Mouse (Mus musculus): ENCODE data around the gene Ears2. TPM values are rescaled to one million over a fixed set of nuclear protein-coding genes. Genes with fewer than 3 reads are reported as not detected.
A peak's percentile ranks its signal among the peaks of the same experiment; 100 is the strongest.

Gene Ears2
- polyA plus RNA-seq, 1 experiment from 2014 or later, result 39.3 TPM

GRCm38 (mm10) chr7:122065656-122066055 lies 1.4 kb downstream of the Ears2 start:
- peak overlapping the region; percentile 87 for H3K4me2 ChIP-seq (ENCODE audit: low read length)
- H3K36me3 ChIP-seq (ENCODE audit: control insufficient read depth, insufficient read depth, low read length), result peaks cover 45% of the 10 kb centered on the region
- peak overlapping the region in 1 of 2 experiments; percentile 99; a peak in 1 of 4 replicates for H3K4me3 ChIP-seq (ENCODE audit: control insufficient read depth in 1 of 2, insufficient read depth in 1 of 2, low read depth in 1 of 2, low read length in 2 of 2)
- no peak for ATAC-seq (ENCODE audit: insufficient number of reproducible peaks, insufficient read depth, low FRiP score, low read depth)
- no peaks in the 10 kb centered on the region for H3K9me3 ChIP-seq (ENCODE audit: control insufficient read depth, low read length)
- H3K9ac ChIP-seq (ENCODE audit: low read length), result peak overlapping the region; percentile 98
- H3K4me1 ChIP-seq (ENCODE audit: control insufficient read depth in 2 of 2, insufficient read depth in 2 of 2, low read length in 2 of 2), result peaks cover 0 to 32% of the 10 kb centered on the region in 2 experiments; a peak in 2 of 4 replicates
- peak overlapping the region in 1 of 2 experiments; percentile 96; a peak in 2 of 4 replicates for H3K27ac ChIP-seq (replicated peaks in 1 of 2; ENCODE audit: control insufficient read depth in 1 of 2, insufficient read depth in 1 of 2, low read depth in 2 of 2, low read length in 2 of 2)
- whole genome bisulfite sequencing, result 22% methylated on average over 1 of the region's 1 CpGs
- no peaks in the 10 kb centered on the region for H3K27me3 ChIP-seq (ENCODE audit: control insufficient read depth, insufficient read depth, low read length)

GRCm38 (mm10) chr7:122056633-122057032 lies 10.4 kb downstream of the Ears2 start:
- Histone ChIP-seq H3K36me3 (ENCODE audit: control insufficient read depth, insufficient read depth, low read length) (peaks cover 63% of the 10 kb centered on the region), H3K9ac (ENCODE audit: low read length) (no peak overlapping the region), H3K4me3 (ENCODE audit: control insufficient read depth in 1 of 2, insufficient read depth in 1 of 2, low read depth in 1 of 2, low read length in 2 of 2) (no peak overlapping the region), H3K4me2 (ENCODE audit: low read length) (no peak overlapping the region), H3K9me3 (ENCODE audit: control insufficient read depth, low read length) (no peaks in the 10 kb centered on the region), H3K27ac (replicated peaks in 1 of 2; ENCODE audit: control insufficient read depth in 1 of 2, insufficient read depth in 1 of 2, low read depth in 2 of 2, low read length in 2 of 2) (no peak overlapping the region), H3K4me1 (ENCODE audit: control insufficient read depth in 2 of 2, insufficient read depth in 2 of 2, low read length in 2 of 2) (no peaks in the 10 kb centered on the region), H3K27me3 (ENCODE audit: control insufficient read depth, insufficient read depth, low read length) (no peaks in the 10 kb centered on the region)
- ATAC-seq (ENCODE audit: insufficient number of reproducible peaks, insufficient read depth, low FRiP score, low read depth), result no peak
- 84% methylated on average over 5 of the region's 5 CpGs for WGBS

DNA sequence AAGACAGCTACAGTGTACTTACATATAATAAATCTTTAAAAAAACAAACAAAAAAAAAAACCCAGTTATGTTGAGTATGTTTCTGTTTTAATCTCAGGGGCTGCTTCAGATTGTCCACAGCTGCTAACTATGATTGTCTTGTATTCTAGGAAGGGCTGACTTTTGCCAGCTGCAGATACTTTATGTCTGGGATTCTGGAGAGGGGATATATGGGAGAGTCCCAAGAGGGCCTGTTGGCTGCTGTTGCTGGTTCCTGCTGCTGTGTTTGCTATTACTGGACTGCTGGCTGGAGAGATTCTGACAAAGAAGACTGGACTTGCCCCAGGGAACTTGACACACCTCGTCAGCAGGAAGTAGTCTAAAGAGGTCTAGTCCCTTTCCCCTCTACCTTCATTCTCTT lies 16.2 kb downstream of the Ears2 start:
- Histone ChIP-seq H3K27me3 (ENCODE audit: control insufficient read depth, insufficient read depth, low read length) (no peaks in the 10 kb centered on the region), H3K4me3 (ENCODE audit: control insufficient read depth in 1 of 2, insufficient read depth in 1 of 2, low read depth in 1 of 2, low read length in 2 of 2) (no peak overlapping the region), H3K4me1 (ENCODE audit: control insufficient read depth in 2 of 2, insufficient read depth in 2 of 2, low read length in 2 of 2) (peaks cover 21 to 35% of the 10 kb centered on the region in 2 experiments), H3K4me2 (ENCODE audit: low read length) (no peak overlapping the region), H3K9me3 (ENCODE audit: control insufficient read depth, low read length) (no peaks in the 10 kb centered on the region), H3K27ac (replicated peaks in 1 of 2; ENCODE audit: control insufficient read depth in 1 of 2, insufficient read depth in 1 of 2, low read depth in 2 of 2, low read length in 2 of 2) (no peak overlapping the region), H3K9ac (ENCODE audit: low read length) (no peak overlapping the region), H3K36me3 (ENCODE audit: control insufficient read depth, insufficient read depth, low read length) (peaks cover 53% of the 10 kb centered on the region)
- ATAC-seq (ENCODE audit: insufficient number of reproducible peaks, insufficient read depth, low FRiP score, low read depth), result no peak
- 89% methylated on average over 1 of the region's 1 CpGs for WGBS

DNA sequence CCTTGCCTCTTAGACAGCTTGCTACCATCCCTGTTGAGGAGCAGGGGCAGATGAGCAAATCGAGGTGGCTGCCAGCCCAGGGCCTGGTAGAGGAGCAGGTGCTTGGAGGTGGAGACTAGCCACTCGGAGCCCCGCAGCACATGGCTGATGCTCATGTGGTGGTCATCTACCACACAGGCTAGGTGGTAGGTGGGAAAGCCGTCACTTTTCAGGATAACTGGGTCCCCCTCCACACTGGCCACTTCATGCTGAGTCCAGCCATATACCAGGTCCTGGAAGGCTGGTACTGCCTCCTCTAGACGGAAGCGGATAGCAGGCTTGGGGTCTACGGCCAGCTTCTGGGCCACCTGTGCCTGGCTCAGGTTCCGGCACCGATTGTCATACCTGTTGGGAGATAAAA lies 18.9 kb downstream of the Ears2 start:
- WGBS, result 82% methylated on average over 9 of the region's 9 CpGs
- no peak overlapping the region for H3K4me2 ChIP-seq (ENCODE audit: low read length)
- peak overlapping the region; percentile 99 for H3K27ac ChIP-seq (replicated peaks in 1 of 2; ENCODE audit: control insufficient read depth in 1 of 2, insufficient read depth in 1 of 2, low read depth in 2 of 2, low read length in 2 of 2)
- H3K9me3 ChIP-seq (ENCODE audit: control insufficient read depth, low read length), result no peaks in the 10 kb centered on the region
- no peak overlapping the region for H3K4me3 ChIP-seq (ENCODE audit: control insufficient read depth in 1 of 2, insufficient read depth in 1 of 2, low read depth in 1 of 2, low read length in 2 of 2)
- peak overlapping the region; percentile 12; the same call in 1 of the 2 replicates for H3K9ac ChIP-seq (ENCODE audit: low read length)
- peaks cover 31 to 56% of the 10 kb centered on the region in 2 experiments for H3K4me1 ChIP-seq (ENCODE audit: control insufficient read depth in 2 of 2, insufficient read depth in 2 of 2, low read length in 2 of 2)
- H3K36me3 ChIP-seq (ENCODE audit: control insufficient read depth, insufficient read depth, low read length), result peaks cover 43% of the 10 kb centered on the region
- no peak for ATAC-seq (ENCODE audit: insufficient number of reproducible peaks, insufficient read depth, low FRiP score, low read depth)
- H3K27me3 ChIP-seq (ENCODE audit: control insufficient read depth, insufficient read depth, low read length), result no peaks in the 10 kb centered on the region

- Histone ChIP-seq H3K4me3 (ENCODE audit: control insufficient read depth in 1 of 2, insufficient read depth in 1 of 2, low read depth in 1 of 2, low read length in 2 of 2) (peak overlapping the region; percentile 30 to 41), H3K9ac (ENCODE audit: low read length) (peak overlapping the region; percentile 74), H3K4me2 (ENCODE audit: low read length) (peak overlapping the region; percentile 65), H3K9me3 (ENCODE audit: control insufficient read depth, low read length) (no peaks in the 10 kb centered on the region), H3K4me1 (ENCODE audit: control insufficient read depth in 2 of 2, insufficient read depth in 2 of 2, low read length in 2 of 2) (peaks cover 36 to 62% of the 10 kb centered on the region in 2 experiments), H3K27me3 (ENCODE audit: control insufficient read depth, insufficient read depth, low read length) (no peaks in the 10 kb centered on the region), H3K27ac (replicated peaks in 1 of 2; ENCODE audit: control insufficient read depth in 1 of 2, insufficient read depth in 1 of 2, low read depth in 2 of 2, low read length in 2 of 2) (peak overlapping the region; percentile 99), H3K36me3 (ENCODE audit: control insufficient read depth, insufficient read depth, low read length) (peaks cover 55% of the 10 kb centered on the region)
- peak; percentile 47 for ATAC-seq (ENCODE audit: insufficient number of reproducible peaks, insufficient read depth, low FRiP score, low read depth)
- 6% methylated on average over 2 of the region's 2 CpGs for WGBS
These were observed 20.2 kb downstream of the Ears2 start for GRCm38 (mm10) chr7:122046813-122047212.

- Histone ChIP-seq H3K4me3 (ENCODE audit: control insufficient read depth in 1 of 2, insufficient read depth in 1 of 2, low read depth in 1 of 2, low read length in 2 of 2) (peak overlapping the region; percentile 29 to 41), H3K27me3 (ENCODE audit: control insufficient read depth, insufficient read depth, low read length) (no peaks in the 10 kb centered on the region), H3K27ac (replicated peaks in 1 of 2; ENCODE audit: control insufficient read depth in 1 of 2, insufficient read depth in 1 of 2, low read depth in 2 of 2, low read length in 2 of 2) (peak overlapping the region; percentile 99), H3K9ac (ENCODE audit: low read length) (peak overlapping the region; percentile 74), H3K36me3 (ENCODE audit: control insufficient read depth, insufficient read depth, low read length) (peaks cover 57% of the 10 kb centered on the region), H3K4me1 (ENCODE audit: control insufficient read depth in 2 of 2, insufficient read depth in 2 of 2, low read length in 2 of 2) (peaks cover 36 to 62% of the 10 kb centered on the region in 2 experiments), H3K4me2 (ENCODE audit: low read length) (peak overlapping the region; percentile 65), H3K9me3 (ENCODE audit: control insufficient read depth, low read length) (no peaks in the 10 kb centered on the region)
- no peak for ATAC-seq (ENCODE audit: insufficient number of reproducible peaks, insufficient read depth, low FRiP score, low read depth)
- 19% methylated on average over 1 of the region's 1 CpGs for WGBS
These were observed 21.4 kb downstream of the Ears2 start for GRCm38 (mm10) chr7:122045711-122046110.

DNA sequence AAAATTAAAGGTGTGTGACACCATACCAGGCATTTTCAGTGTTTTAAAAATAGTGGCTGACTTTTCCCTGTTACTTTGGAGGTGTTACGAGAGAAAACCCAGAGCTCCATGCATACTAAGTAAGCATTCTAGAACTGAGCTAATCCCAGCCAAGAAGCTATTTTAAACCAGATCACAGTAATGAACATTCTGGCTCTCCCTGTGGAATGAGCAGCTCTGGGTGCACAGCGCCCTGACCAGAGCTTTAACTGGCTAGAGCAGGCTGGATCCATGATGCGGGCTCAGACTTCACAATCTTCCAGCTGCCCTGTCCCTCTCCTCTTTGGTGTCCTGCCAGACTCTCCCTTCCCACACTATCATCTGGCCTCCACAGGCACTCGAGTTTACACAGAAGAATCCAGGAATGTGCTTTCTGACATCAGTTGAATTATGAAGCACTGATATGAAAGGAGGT lies 21.9 kb downstream of the Ears2 start:
- Histone ChIP-seq H3K9ac (ENCODE audit: low read length) (peak overlapping the region; percentile 74), H3K4me3 (ENCODE audit: control insufficient read depth in 1 of 2, insufficient read depth in 1 of 2, low read depth in 1 of 2, low read length in 2 of 2) (peak overlapping the region; percentile 29 to 41; a peak in 1 of 4 replicates), H3K4me1 (ENCODE audit: control insufficient read depth in 2 of 2, insufficient read depth in 2 of 2, low read length in 2 of 2) (peaks cover 36 to 62% of the 10 kb centered on the region in 2 experiments), H3K36me3 (ENCODE audit: control insufficient read depth, insufficient read depth, low read length) (peaks cover 57% of the 10 kb centered on the region), H3K4me2 (ENCODE audit: low read length) (peak overlapping the region; percentile 65), H3K9me3 (ENCODE audit: control insufficient read depth, low read length) (no peaks in the 10 kb centered on the region), H3K27me3 (ENCODE audit: control insufficient read depth, insufficient read depth, low read length) (no peaks in the 10 kb centered on the region), H3K27ac (replicated peaks in 1 of 2; ENCODE audit: control insufficient read depth in 1 of 2, insufficient read depth in 1 of 2, low read depth in 2 of 2, low read length in 2 of 2) (peak overlapping the region; percentile 99)
- 14% methylated on average over 4 of the region's 4 CpGs for WGBS
- ATAC-seq (ENCODE audit: insufficient number of reproducible peaks, insufficient read depth, low FRiP score, low read depth), result peak; percentile 90

GRCm38 (mm10) chr7:122044106-122044505 lies 23.0 kb downstream of the Ears2 start:
- WGBS, result 78% methylated on average over 8 of the region's 8 CpGs
- peaks cover 64% of the 10 kb centered on the region for H3K36me3 ChIP-seq (ENCODE audit: control insufficient read depth, insufficient read depth, low read length)
- H3K27me3 ChIP-seq (ENCODE audit: control insufficient read depth, insufficient read depth, low read length), result no peaks in the 10 kb centered on the region
- no peak for ATAC-seq (ENCODE audit: insufficient number of reproducible peaks, insufficient read depth, low FRiP score, low read depth)
- peak overlapping the region; percentile 65 for H3K4me2 ChIP-seq (ENCODE audit: low read length)
- H3K9me3 ChIP-seq (ENCODE audit: control insufficient read depth, low read length), result no peaks in the 10 kb centered on the region
- peaks cover 35 to 59% of the 10 kb centered on the region in 2 experiments for H3K4me1 ChIP-seq (ENCODE audit: control insufficient read depth in 2 of 2, insufficient read depth in 2 of 2, low read length in 2 of 2)
- peak overlapping the region; percentile 99 for H3K27ac ChIP-seq (replicated peaks in 1 of 2; ENCODE audit: control insufficient read depth in 1 of 2, insufficient read depth in 1 of 2, low read depth in 2 of 2, low read length in 2 of 2)
- H3K9ac ChIP-seq (ENCODE audit: low read length), result peak overlapping the region; percentile 38; the same call in 1 of the 2 replicates
- no peak overlapping the region; a peak in 1 of 4 replicates for H3K4me3 ChIP-seq (ENCODE audit: control insufficient read depth in 1 of 2, insufficient read depth in 1 of 2, low read depth in 1 of 2, low read length in 2 of 2)
